Mouse (Mus musculus) spleen, postnatal 36 days (tissue): ENCODE results near the gene Snrpa1.

Experiments used
- DNase-seq, 2 experiments: peaks; one replicate each; pipeline ENCODE4 v3.0.0; 2022; ENCODE audit warnings: low spot score in 2 of 2, mixed read lengths in 1 of 2

Snrpa1 gene

GRCm38 (mm10) chr7:66079364-66080230 lies 20.8 kb downstream of the Snrpa1 start, which contains the start of gene Selenos:
Gene Selenos, plus strand, starts transcription at chr7:66079649.
- peak; percentile 96 to 97 for DNase-seq

GRCm38 (mm10) chr7:66080231-66080613 lies 21.4 kb downstream of the Snrpa1 start:
- DNase-seq = no peak

- DNase-seq = no peak
Observed at GRCm38 (mm10) chr7:66083757-66084156, 25.0 kb downstream of the Snrpa1 start.

- DNase-seq = no peak
Observed at GRCm38 (mm10) chr7:66084546-66084945, 25.7 kb downstream of the Snrpa1 start.

GRCm38 (mm10) chr7:66087652-66088051 lies 28.8 kb downstream of the Snrpa1 start:
- DNase-seq = no peak

- DNase-seq = no peak
Observed at GRCm38 (mm10) chr7:66088077-66088476, 29.3 kb downstream of the Snrpa1 start.

GRCm38 (mm10) chr7:66090676-66091190 lies 31.9 kb downstream of the Snrpa1 start:
- no peak for DNase-seq

GRCm38 (mm10) chr7:66091553-66091952 lies 32.8 kb downstream of the Snrpa1 start:
- DNase-seq = no peak

- no peak for DNase-seq
Observed at GRCm38 (mm10) chr7:66092656-66093055, 33.9 kb downstream of the Snrpa1 start.

- no peak for DNase-seq
Observed at GRCm38 (mm10) chr7:66094141-66094540, 35.3 kb downstream of the Snrpa1 start.

GRCm38 (mm10) chr7:66098803-66099202 lies 40.0 kb downstream of the Snrpa1 start:
- no peak for DNase-seq

GRCm38 (mm10) chr7:66101866-66102265 lies 43.1 kb downstream of the Snrpa1 start:
- peak in 1 of 2 experiments; percentile 49 for DNase-seq

GRCm38 (mm10) chr7:66104531-66104930 lies 45.7 kb downstream of the Snrpa1 start:
- DNase-seq = no peak

GRCm38 (mm10) chr7:66105771-66106170 lies 47.0 kb downstream of the Snrpa1 start:
- no peak for DNase-seq

GRCm38 (mm10) chr7:66106581-66107056 lies 47.8 kb downstream of the Snrpa1 start:
- DNase-seq = no peak

- no peak for DNase-seq
Observed at GRCm38 (mm10) chr7:66107206-66107605, 48.4 kb downstream of the Snrpa1 start.

GRCm38 (mm10) chr7:66107930-66108329 lies 49.1 kb downstream of the Snrpa1 start:
- DNase-seq = no peak

GRCm38 (mm10) chr7:66108961-66109854 lies 50.4 kb downstream of the Snrpa1 start, which contains the start of gene Chsy1:
Gene Chsy1, plus strand, starts transcription at chr7:66109515.
- peak; percentile 88 to 90 for DNase-seq

GRCm38 (mm10) chr7:66109855-66110635 lies 51.2 kb downstream of the Snrpa1 start:
- peak; percentile 49 to 52 for DNase-seq

- DNase-seq = no peak
Observed at GRCm38 (mm10) chr7:66110636-66111112, 51.9 kb downstream of the Snrpa1 start.

GRCm38 (mm10) chr7:66111211-66111610 lies 52.4 kb downstream of the Snrpa1 start:
- no peak for DNase-seq
